Mouse (Mus musculus) heart, postnatal 0 days (tissue): ENCODE data around the gene Ndufs8. TPM values are rescaled to one million over a fixed set of nuclear protein-coding genes. Genes with fewer than 3 reads are reported as not detected.

Source experiments
- ATAC-seq: fragments of 200-750 bp; cut with Nextera tagmentation; 2 replicates; pipeline ENCODE4 v1.8.0; 2017; ENCODE audit warnings: low read depth, moderate number of reproducible peaks, moderate library complexity; ENCODE audit not compliant: insufficient read depth
- DNase-seq: peaks from one replicate; pipeline ENCODE4 v3.0.0-alpha.2; 2016; ENCODE audit warnings: low spot score
- H3K27ac ChIP-seq: fragments of 300-500 bp; sonication (generic); 2 replicates; pipeline ENCODE4 v1.5.1; 2014; ENCODE audit warnings: low read depth, mild to moderate bottlenecking
- H3K27me3 ChIP-seq: fragments of 300-500 bp; sonication (generic); 2 replicates; pipeline ENCODE4 v1.6.1; 2014; ENCODE audit warnings: low read length, mixed read lengths; ENCODE audit not compliant: control insufficient read depth, insufficient read depth
- H3K36me3 ChIP-seq: fragments of 300-500 bp; sonication (generic); replicated peaks from 2 replicates; pipeline ENCODE4 v1.6.1; 2014; ENCODE audit warnings: low read length, mixed read lengths; ENCODE audit not compliant: control insufficient read depth, insufficient read depth
- H3K4me1 ChIP-seq: fragments of 300-500 bp; sonication (generic); 2 replicates; pipeline ENCODE4 v1.6.1; 2014; ENCODE audit warnings: antibody characterized with exemption; ENCODE audit not compliant: control insufficient read depth, insufficient read depth
- H3K4me2 ChIP-seq: fragments of 300-500 bp; sonication (generic); 2 replicates; pipeline ENCODE4 v1.6.1; 2014; ENCODE audit warnings: low read depth, mild to moderate bottlenecking, low read length, moderate library complexity
- H3K4me3 ChIP-seq: fragments of 300-500 bp; sonication (generic); 2 replicates; pipeline ENCODE4 v1.5.1; 2014; ENCODE audit warnings: low read depth, low read length
- H3K9ac ChIP-seq: fragments of 300-500 bp; sonication (generic); replicated peaks from 2 replicates; pipeline ENCODE4 v1.6.1; 2014; ENCODE audit warnings: low read depth, low read length, mixed read lengths
- H3K9me3 ChIP-seq: fragments of 300-500 bp; sonication (generic); replicated peaks from 2 replicates; pipeline ENCODE4 v1.6.1; 2016; ENCODE audit warnings: low read length; ENCODE audit not compliant: control insufficient read depth
- CTCF ChIP-seq: IDR thresholded peaks from 2 replicates; pipeline ENCODE4 v1.5.1; 2016; ENCODE audit warnings: antibody characterized with exemption, control low read depth, low read depth
- EP300 ChIP-seq: IDR thresholded peaks from 2 replicates; pipeline ENCODE4 v1.6.1; 2016; ENCODE audit warnings: antibody characterized with exemption, low read depth
- WGBS: fragments of 180-500 bp; shearing (Covaris S2); extraction: QIAGEN DNeasy Blood & Tissue Kit; methylation state at CpG from one replicate; pipeline ENCODE4 v1.1.7; 2014; 5-methylcytosine and 5-hydroxymethylcytosine counted together
- polyA plus RNA-seq: library from polyadenylated mRNA; unstranded; fragments of >200 nt; fragmentation: Nextera tagmentation; extraction: Ambion mirVana; gene quantifications from 2 replicates; pipeline ENCODE4 v1.2.1, GENCODE M21; 2015
- total RNA-seq: library from RNA; depleted of rRNA; stranded (reverse); fragments of >200 nt; gene quantifications from 2 replicates; pipeline ENCODE4 v1.2.3, GENCODE M21; 2014; ENCODE audit warnings: low replicate concordance; rRNA removed

Ndufs8 gene
- total and polyA plus RNA-seq, 2 experiments from 2014 or later = 506 to 681 TPM

GRCm38 (mm10) chr19:3864960-3865359 is 47.6 kb downstream of the Ndufs8 start:
- Histone ChIP-seq H3K9me3 (no peaks in the 10 kb centered on the region), H3K27ac (no peak overlapping the region), H3K27me3 (no peaks in the 10 kb centered on the region), H3K4me3 (no peak overlapping the region), H3K4me1 (peaks cover 4% of the 10 kb centered on the region; the same call in 1 of the 2 replicates), H3K36me3 (peaks cover 9% of the 10 kb centered on the region), H3K4me2 (no peak overlapping the region), H3K9ac (no peak overlapping the region)
- TF ChIP-seq EP300 (no peak), CTCF (no peak)
- DNase-seq (no peak), ATAC-seq (no peak)
- 81% methylated on average over 2 of the region's 2 CpGs for WGBS

DNA sequence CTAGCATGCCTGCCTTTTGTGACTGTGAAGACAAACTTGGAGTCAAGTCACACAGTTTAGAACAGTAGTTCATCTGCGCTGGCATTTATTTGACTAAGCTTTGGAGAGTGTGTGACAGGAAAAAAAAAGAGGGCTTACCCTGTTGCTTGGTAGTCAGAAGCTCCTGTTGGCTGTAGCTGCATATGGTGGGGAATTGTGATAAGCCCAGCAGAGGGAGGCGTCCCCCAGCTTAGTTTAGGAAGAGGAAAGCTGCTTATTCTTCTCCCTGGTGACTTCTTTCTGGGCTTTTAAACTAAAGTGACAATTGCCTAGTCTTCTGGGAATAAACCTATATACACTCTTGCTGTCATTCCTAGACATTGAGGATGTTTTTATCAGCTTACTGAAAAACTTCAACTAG is 49.9 kb downstream of the Ndufs8 start:
- no peaks in the 10 kb centered on the region for H3K4me1 ChIP-seq
- no peak overlapping the region for H3K9ac ChIP-seq
- no peak for ATAC-seq
- H3K27me3 ChIP-seq = no peaks in the 10 kb centered on the region
- H3K4me3 ChIP-seq = no peak overlapping the region
- H3K9me3 ChIP-seq = no peaks in the 10 kb centered on the region
- TF ChIP-seq EP300 = no peak
- TF ChIP-seq CTCF = no peak
- no peak overlapping the region for H3K4me2 ChIP-seq
- H3K27ac ChIP-seq = no peak overlapping the region
- peaks cover 9% of the 10 kb centered on the region for H3K36me3 ChIP-seq
- 60% methylated on average over 2 of the region's 2 CpGs for WGBS
- no peak for DNase-seq

Other genes starting within 250 kb of the Ndufs8 start
- 28.0 and 30.5 TPM in 2 replicates for gene Lrp5, start 226.2 kb downstream of the Ndufs8 start, total RNA-seq
- 1.8 and 1.9 TPM in 2 replicates for gene Lrp5, start 226.2 kb downstream of the Ndufs8 start, polyA plus RNA-seq
- gene 1810055G02Rik, start 204.5 kb downstream of the Ndufs8 start, total RNA-seq = 17.3 and 19.6 TPM in 2 replicates
- gene 1810055G02Rik, start 204.5 kb downstream of the Ndufs8 start, polyA plus RNA-seq = 10.8 and 12.2 TPM in 2 replicates
- gene Kmt5b, start 145.4 kb downstream of the Ndufs8 start, total RNA-seq = 25.6 and 27.9 TPM in 2 replicates
- gene Kmt5b, start 145.4 kb downstream of the Ndufs8 start, polyA plus RNA-seq = 15.5 and 16.2 TPM in 2 replicates
- gene Chka, start 61.0 kb downstream of the Ndufs8 start, total RNA-seq = 36.3 and 37.6 TPM in 2 replicates
- gene Chka, start 61.0 kb downstream of the Ndufs8 start, polyA plus RNA-seq = 13.3 and 13.6 TPM in 2 replicates
- 32.1 and 44.9 TPM in 2 replicates for gene Tcirg1, start 5.6 kb downstream of the Ndufs8 start, total RNA-seq
- 12.8 and 14.1 TPM in 2 replicates for gene Tcirg1, start 5.6 kb downstream of the Ndufs8 start, polyA plus RNA-seq
- gene Aldh3b1, start 17.0 kb upstream of the Ndufs8 start, total RNA-seq = 1.9 and 2.1 TPM in 2 replicates
- gene Aldh3b1, start 17.0 kb upstream of the Ndufs8 start, polyA plus RNA-seq = 3.1 and 3.2 TPM in 2 replicates
- gene Unc93b1, start 22.4 kb upstream of the Ndufs8 start, total RNA-seq = 11.9 and 29.6 TPM in 2 replicates
- gene Unc93b1, start 22.4 kb upstream of the Ndufs8 start, polyA plus RNA-seq = 15.5 and 18.1 TPM in 2 replicates
- not detected in 2 replicates for gene Aldh3b3, start 45.9 kb upstream of the Ndufs8 start, total RNA-seq
- gene Aldh3b3, start 45.9 kb upstream of the Ndufs8 start, polyA plus RNA-seq = 0.22 and 0.29 TPM in 2 replicates
- gene Aldh3b2, start 59.6 kb upstream of the Ndufs8 start, total RNA-seq = 3.9 TPM in 1 of 2 replicates, not detected in the other
- 0.18 TPM in 2 replicates for gene Aldh3b2, start 59.6 kb upstream of the Ndufs8 start, polyA plus RNA-seq
- 32.3 and 74.8 TPM in 2 replicates for gene Acy3, start 73.8 kb upstream of the Ndufs8 start, total RNA-seq
- 21.5 and 22.6 TPM in 2 replicates for gene Acy3, start 73.8 kb upstream of the Ndufs8 start, polyA plus RNA-seq
- gene Tbx10, start 80.0 kb upstream of the Ndufs8 start, total RNA-seq = not detected in 2 replicates
- gene Tbx10, start 80.0 kb upstream of the Ndufs8 start, polyA plus RNA-seq = not detected in 2 replicates
- gene Nudt8, start 87.8 kb upstream of the Ndufs8 start, total RNA-seq = 110 and 175 TPM in 2 replicates
- gene Nudt8, start 87.8 kb upstream of the Ndufs8 start, polyA plus RNA-seq = 131 and 138 TPM in 2 replicates
- gene Gm49405, start 87.9 kb upstream of the Ndufs8 start, total RNA-seq = 4.0 and 7.0 TPM in 2 replicates
- gene Gm49405, start 87.9 kb upstream of the Ndufs8 start, polyA plus RNA-seq = 3.6 and 4.0 TPM in 2 replicates
- gene Doc2g, start 90.5 kb upstream of the Ndufs8 start, total RNA-seq = 158 and 202 TPM in 2 replicates
- 114 and 116 TPM in 2 replicates for gene Doc2g, start 90.5 kb upstream of the Ndufs8 start, polyA plus RNA-seq
- 910 and 941 TPM in 2 replicates for gene Ndufv1, start 100.0 kb upstream of the Ndufs8 start, total RNA-seq
- 1,083 and 1,090 TPM in 2 replicates for gene Ndufv1, start 100.0 kb upstream of the Ndufs8 start, polyA plus RNA-seq
- 266 and 311 TPM in 2 replicates for gene Gstp1, start 125.2 kb upstream of the Ndufs8 start, total RNA-seq
- 440 and 449 TPM in 2 replicates for gene Gstp1, start 125.2 kb upstream of the Ndufs8 start, polyA plus RNA-seq
- 4.5 and 9.7 TPM in 2 replicates for gene Gstp2, start 133.2 kb upstream of the Ndufs8 start, total RNA-seq
- gene Gstp2, start 133.2 kb upstream of the Ndufs8 start, polyA plus RNA-seq = 17.0 and 22.7 TPM in 2 replicates
- gene Gstp3, start 146.8 kb upstream of the Ndufs8 start, total RNA-seq = not detected in 2 replicates
- gene Gstp3, start 146.8 kb upstream of the Ndufs8 start, polyA plus RNA-seq = not detected in 2 replicates
- not detected in 2 replicates for gene Cabp2, start 168.8 kb upstream of the Ndufs8 start, total RNA-seq
- not detected in 2 replicates for gene Cabp2, start 168.8 kb upstream of the Ndufs8 start, polyA plus RNA-seq
- 63.2 and 67.3 TPM in 2 replicates for gene Cdk2ap2, start 184.4 kb upstream of the Ndufs8 start, total RNA-seq
- 46.8 and 59.6 TPM in 2 replicates for gene Cdk2ap2, start 184.4 kb upstream of the Ndufs8 start, polyA plus RNA-seq
- gene Pitpnm1, start 187.2 kb upstream of the Ndufs8 start, total RNA-seq = 26.2 and 47.3 TPM in 2 replicates
- gene Pitpnm1, start 187.2 kb upstream of the Ndufs8 start, polyA plus RNA-seq = 17.9 and 21.9 TPM in 2 replicates
- 21.4 and 23.8 TPM in 2 replicates for gene Aip, start 213.1 kb upstream of the Ndufs8 start, total RNA-seq
- gene Aip, start 213.1 kb upstream of the Ndufs8 start, polyA plus RNA-seq = 61.7 and 66.2 TPM in 2 replicates
- gene Gpr152, start 227.0 kb upstream of the Ndufs8 start, total RNA-seq = not detected in 2 replicates
- 0.03 TPM in 2 replicates for gene Gpr152, start 227.0 kb upstream of the Ndufs8 start, polyA plus RNA-seq
- gene Cabp4, start 231.3 kb upstream of the Ndufs8 start, total RNA-seq = not detected in 2 replicates
- 0.07 and 0.11 TPM in 2 replicates for gene Cabp4, start 231.3 kb upstream of the Ndufs8 start, polyA plus RNA-seq
- 120 and 144 TPM in 2 replicates for gene Coro1b, start 235.8 kb upstream of the Ndufs8 start, total RNA-seq
- 97.2 and 102 TPM in 2 replicates for gene Coro1b, start 235.8 kb upstream of the Ndufs8 start, polyA plus RNA-seq
- gene Ptprcap, start 240.8 kb upstream of the Ndufs8 start, total RNA-seq = 13.5 TPM in 1 of 2 replicates, not detected in the other
- gene Ptprcap, start 240.8 kb upstream of the Ndufs8 start, polyA plus RNA-seq = 0.46 and 1.1 TPM in 2 replicates